Comparison of ENCODE assay signal across 8 mouse cellular contexts in the genomic region with DNA sequence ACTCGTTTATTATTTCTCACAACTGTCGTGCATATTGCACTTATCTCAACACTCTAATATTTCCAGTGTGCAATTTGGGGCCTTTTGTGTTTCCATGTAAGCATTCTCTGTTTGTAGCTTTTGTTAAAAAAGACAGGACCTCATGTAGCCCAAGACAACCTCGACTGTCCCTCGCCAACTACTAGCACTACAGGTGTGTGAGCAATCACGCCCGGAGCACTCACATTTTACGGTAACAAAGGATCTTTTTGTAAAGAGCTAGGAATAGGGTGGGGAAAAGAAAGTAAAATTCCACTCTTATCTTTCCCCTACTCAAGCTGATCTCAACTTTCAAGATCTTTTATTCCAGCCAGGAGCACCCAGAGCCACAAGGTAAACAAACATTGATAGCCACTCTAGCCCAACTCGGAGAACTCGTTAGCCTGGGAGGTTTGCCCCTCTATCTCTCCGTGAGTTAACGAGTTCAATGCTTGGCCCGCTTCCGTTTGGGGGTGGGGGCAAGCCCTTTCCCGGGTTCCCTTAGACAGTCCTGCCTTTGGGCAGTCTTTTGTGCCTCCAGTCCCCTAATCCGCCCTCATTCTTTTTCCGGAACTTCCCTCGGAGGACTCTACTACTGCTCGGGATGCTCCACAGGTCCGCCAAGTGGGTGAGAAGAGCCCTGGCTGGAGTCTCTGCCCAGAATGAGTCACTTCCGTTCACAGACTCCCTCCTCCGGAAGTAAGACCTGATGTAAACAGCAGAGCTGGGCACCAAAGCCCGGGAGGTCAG. TPM values are rescaled to one million over a fixed set of nuclear protein-coding genes. Genes with fewer than 3 reads are reported as not detected.
DNase-seq lines count a peak whose midpoint lies in the region; ATAC-seq and TF ChIP-seq lines count a peak whose summit lies in the region.

A gene (plus strand): TSS at position 732 of the 768 bp plus-strand sequence.

- peak; percentile 81 for DNase-seq in ES-CJ7 (ENCODE audit: low read depth, low spot score)
- peak; percentile 77 for DNase-seq in cerebellum, adult 11-12 months
- DNase-seq in heart, postnatal 36 days, result peak; percentile 70 to 79
- DNase-seq in layer of hippocampus, adult 8-10 months (ENCODE audit: low spot score in 2 of 2), result peak; percentile 46 to 66
- DNase-seq in thymus, adult 18-20 months, result peak; percentile 25 to 42

- ATAC-seq in forebrain, embryonic 15.5 days (replicated peaks), result peak; percentile 94
- peak; percentile 91 for ATAC-seq in lung, embryonic 15.5 days (ENCODE audit: borderline replicate concordance, extremely low read depth, low FRiP score, low TSS enrichment)

- H3K9ac ChIP-seq in forebrain, embryonic 15.5 days (replicated peaks), result peak within 1 kb of the TSS; percentile 61
- peak within 1 kb of the TSS; percentile 62 for H3K9ac ChIP-seq in lung, embryonic 15.5 days

- peak within 1 kb of the TSS; percentile 93 for H3K27ac ChIP-seq in forebrain, embryonic 15.5 days (replicated peaks)
- peak within 1 kb of the TSS; percentile 96 for H3K27ac ChIP-seq in lung, embryonic 15.5 days
- H3K27ac ChIP-seq in olfactory bulb, adult 2 months (ENCODE audit: insufficient read depth, low read depth, low read length), result peak within 1 kb of the TSS; percentile 85

- WGBS in forebrain, embryonic 15.5 days, result 29% methylated on average over 22 of the region's 22 CpGs
- 15% methylated on average over 22 of the region's 22 CpGs for WGBS in lung, embryonic 15.5 days
- WGBS in olfactory bulb, adult 2 months, result 22% methylated on average over 22 of the region's 22 CpGs

- H3K9me3 ChIP-seq in forebrain, embryonic 15.5 days, result no peaks in the 10 kb centered on the region
- H3K9me3 ChIP-seq in lung, embryonic 15.5 days, result no peaks in the 10 kb centered on the region

- intact Hi-C loops in heart, postnatal 36 days (cut with DNase I), result loop anchor here (10.0 kb wide), 1 partner anchor 423 kb away; a partner anchor contains a TSS

- peak within 1 kb of the TSS; percentile 59 for H3K4me2 ChIP-seq in forebrain, embryonic 15.5 days (replicated peaks)
- peak within 1 kb of the TSS; percentile 61 for H3K4me2 ChIP-seq in lung, embryonic 15.5 days

- no peaks in the 10 kb centered on the region for H3K27me3 ChIP-seq in forebrain, embryonic 15.5 days
- H3K27me3 ChIP-seq in lung, embryonic 15.5 days, result no peaks in the 10 kb centered on the region

- TF ChIP-seq POLR2A in olfactory bulb, adult 2 months (IDR thresholded peaks at IDR 0.05; ENCODE audit: insufficient read depth, low read depth, low read length), result no peak; the same call in 1 of the 2 replicates

- no peak for TF ChIP-seq CTCF in olfactory bulb, adult 2 months (IDR thresholded peaks at IDR 0.05; ENCODE audit: insufficient read depth, low read depth, low read length)

- peaks cover 7% of the 10 kb centered on the region for H3K4me1 ChIP-seq in forebrain, embryonic 15.5 days
- H3K4me1 ChIP-seq in lung, embryonic 15.5 days, result peaks cover 5% of the 10 kb centered on the region; the same call in 1 of the 2 replicates
- H3K4me1 ChIP-seq in olfactory bulb, adult 2 months (ENCODE audit: control insufficient read depth, insufficient read depth, low read length), result peaks cover 3% of the 10 kb centered on the region; the same call in 1 of the 2 replicates

- no peaks in the 10 kb centered on the region; the same call in 1 of the 2 replicates for H3K36me3 ChIP-seq in forebrain, embryonic 15.5 days
- H3K36me3 ChIP-seq in lung, embryonic 15.5 days, result 0 out of 2 replicates have a peak, but pooled peaks cover 3% of the 10 kb centered on the region

- H3K4me3 ChIP-seq in forebrain, embryonic 15.5 days, result peak within 1 kb of the TSS; percentile 57
- H3K4me3 ChIP-seq in lung, embryonic 15.5 days, result peak within 1 kb of the TSS; percentile 59
- H3K4me3 ChIP-seq in olfactory bulb, adult 2 months (ENCODE audit: insufficient read depth, low read depth, low read length), result peak within 1 kb of the TSS; percentile 60

RNA-seq across cellular contexts. Expression of the gene that starts here (rescaled TPM):
- polyA plus RNA-seq in forebrain, embryonic 15.5 days (2015; fragmentation: Nextera tagmentation; extraction: Ambion mirVana), result 0.84 TPM in 1 of 2 replicates, not detected in the other
- total RNA-seq in heart, postnatal 36 days (2021), result under 1 TPM in 1 of 2 experiments, not detected in 1; 0.68 TPM
- total RNA-seq in layer of hippocampus, adult 8-10 months (2022), result not detected
- polyA plus RNA-seq in lung, embryonic 15.5 days (2015; fragmentation: Nextera tagmentation; extraction: Ambion mirVana), result not detected in 2 replicates
- not detected in 2 replicates for polyA plus RNA-seq in olfactory bulb, adult 2 months (2012; ENCODE audit: insufficient read depth, insufficient read length, low replicate concordance, missing spikeins)

Comparison
In these comparisons a context has a peak if more than half of its experiments do, and no peak if none do; other contexts are left out.
1. Peak in every context shown above with its lines: DNase-seq, ATAC-seq, H3K4me3 ChIP-seq and H3K27ac ChIP-seq.
2. Peak in ATAC-seq, H3K4me3 ChIP-seq, H3K27ac ChIP-seq, H3K9ac ChIP-seq and H3K4me2 ChIP-seq in forebrain, embryonic 15.5 days; RNA of the gene not detected or under 1 TPM.
3. Peak in DNase-seq in heart, postnatal 36 days; RNA of the gene not detected or under 1 TPM.
4. Peak in DNase-seq in layer of hippocampus, adult 8-10 months; RNA of the gene not detected or under 1 TPM.
5. Peak in ATAC-seq, H3K4me3 ChIP-seq, H3K27ac ChIP-seq, H3K9ac ChIP-seq and H3K4me2 ChIP-seq in lung, embryonic 15.5 days; RNA of the gene not detected or under 1 TPM.